Mouse (Mus musculus) brown adipose tissue, adult 24 weeks (tissue): Measurements from ENCODE around the gene Cd79b. TPM values are rescaled to one million over a fixed set of nuclear protein-coding genes. Genes with fewer than 3 reads are reported as not detected.
"Not testable (repeated sequence)": the region's sequence is repeated elsewhere in the genome, so short reads cannot be mapped to it uniquely, and the experiment has no call there.

ENCODE experiments used
- H3K27ac ChIP-seq: fragments of 200-500 bp; replicated peaks from 2 replicates; pipeline ENCODE4 v1.5.1; 2012; ENCODE audit warnings: low read depth, mild to moderate bottlenecking, low read length
- H3K4me1 ChIP-seq: fragments of 200-500 bp; 2 replicates; pipeline ENCODE4 v1.6.1; 2012; ENCODE audit warnings: low read length, mixed read lengths; ENCODE audit not compliant: control insufficient read depth, insufficient read depth, insufficient read length
- H3K4me3 ChIP-seq: fragments of 200-500 bp; 2 replicates; pipeline ENCODE4 v1.5.1; 2012; ENCODE audit warnings: low read depth, mild to moderate bottlenecking, low read length, moderate library complexity; ENCODE audit not compliant: insufficient read depth
- polyA plus RNA-seq: library from polyadenylated mRNA; stranded (reverse); fragments of >200 nt; gene quantifications from 2 replicates; pipeline ENCODE4 v1.2.4, GENCODE M21; 2012; ENCODE audit not compliant: missing spikeins, insufficient read depth, insufficient read length

The Cd79b gene
- polyA plus RNA-seq: 1.7 and 1.9 TPM in 2 replicates

DNA sequence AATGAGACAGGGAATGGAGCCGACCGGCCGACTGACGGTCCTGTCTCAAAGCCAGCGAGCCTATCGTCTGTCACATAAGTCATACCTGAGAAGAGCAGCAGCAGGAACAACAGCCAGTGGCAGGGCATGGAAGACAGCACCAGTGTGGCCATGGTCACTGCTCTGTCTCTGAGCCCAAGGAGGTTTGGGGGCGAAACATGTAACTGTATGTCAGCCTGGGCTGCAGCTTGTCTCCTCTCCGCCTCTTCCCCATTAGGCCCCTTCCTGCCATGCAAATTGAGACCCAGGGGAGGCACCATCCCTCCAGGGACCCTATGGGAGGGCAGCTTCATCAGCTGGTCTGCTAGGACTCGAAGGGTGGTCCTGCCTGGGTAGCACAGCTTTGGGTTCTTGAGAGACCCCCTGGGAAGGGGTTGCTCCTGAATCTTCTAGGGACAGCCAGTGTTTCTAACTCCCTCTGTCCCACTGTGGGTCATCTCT, at the start of gene Cd79b:
Cd79b (minus strand) TSS at position 430 of the 480 bp plus-strand sequence.
- Histone ChIP-seq H3K4me3 (0 out of 2 replicates have a peak within 1 kb of the TSS, but pooled peaks have one; percentile 6), H3K27ac (no peak within 1 kb of the TSS), H3K4me1 (peaks cover 4% of the 10 kb centered on the region)

- no peak overlapping the region for H3K4me3 ChIP-seq
- peaks cover 6% of the 10 kb centered on the region; the same call in 1 of the 2 replicates for H3K4me1 ChIP-seq
- no peak overlapping the region for H3K27ac ChIP-seq
These were observed 44.8 kb upstream of the Cd79b start for GRCm38 (mm10) chr11:106359350-106359749.

GRCm38 (mm10) chr11:106355382-106356128, 41.0 kb upstream of the Cd79b start:
- peaks cover 10% of the 10 kb centered on the region for H3K4me1 ChIP-seq
- H3K27ac ChIP-seq: no peak overlapping the region
- no peak overlapping the region for H3K4me3 ChIP-seq

DNA sequence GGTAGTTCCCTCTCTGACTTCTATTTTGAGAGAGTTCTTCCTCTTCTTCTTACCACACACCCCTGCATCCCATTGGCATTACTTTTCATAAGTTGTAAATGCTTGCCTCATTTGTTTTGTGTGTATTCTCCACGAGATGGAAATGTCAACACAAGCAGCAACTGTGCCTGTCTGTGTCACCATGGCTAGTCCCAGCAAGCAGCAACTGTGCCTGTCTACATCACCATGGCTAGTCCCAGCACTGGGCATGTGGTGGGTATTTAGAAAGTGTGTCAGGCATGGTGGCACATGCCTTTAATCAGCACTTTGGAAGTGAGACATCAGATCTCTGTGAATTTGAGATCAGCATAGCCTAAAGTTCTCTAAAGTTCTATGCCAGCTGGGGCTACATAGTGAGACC, 39.6 kb upstream of the Cd79b start:
- Histone ChIP-seq H3K4me1 (peaks cover 10% of the 10 kb centered on the region), H3K27ac (no peak overlapping the region), H3K4me3 (no peak overlapping the region)

- H3K4me3 ChIP-seq: no peak within 1 kb of the TSS
- peaks cover 10% of the 10 kb centered on the region for H3K4me1 ChIP-seq
- no peak within 1 kb of the TSS for H3K27ac ChIP-seq
These were observed 38.6 kb upstream of the Cd79b start, which contains the start of gene Scn4a for GRCm38 (mm10) chr11:106353188-106353587. TSS of gene Scn4a (minus strand) at chr11:106353288.

DNA sequence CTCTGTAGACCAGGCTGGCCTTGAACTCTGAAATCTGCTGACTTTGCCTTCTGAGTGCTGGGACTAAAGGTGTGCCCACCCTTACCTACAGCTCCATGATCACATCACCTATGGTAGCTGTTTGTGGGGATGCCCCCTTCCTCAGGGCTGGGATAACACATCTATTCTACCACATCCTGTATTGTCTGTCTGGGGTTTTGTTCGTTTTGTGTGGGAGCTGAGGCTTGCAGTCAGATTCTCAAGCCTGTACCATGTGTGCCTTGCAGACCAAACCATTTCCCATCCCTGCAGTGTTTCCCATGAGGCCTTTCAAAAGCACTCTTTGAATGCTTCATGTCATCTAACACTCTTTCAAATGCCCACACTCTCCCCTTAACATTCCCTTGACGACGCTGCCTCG, 37.4 kb upstream of the Cd79b start:
- Histone ChIP-seq H3K4me3 (no peak overlapping the region), H3K4me1 (peaks cover 10% of the 10 kb centered on the region), H3K27ac (no peak overlapping the region)

DNA sequence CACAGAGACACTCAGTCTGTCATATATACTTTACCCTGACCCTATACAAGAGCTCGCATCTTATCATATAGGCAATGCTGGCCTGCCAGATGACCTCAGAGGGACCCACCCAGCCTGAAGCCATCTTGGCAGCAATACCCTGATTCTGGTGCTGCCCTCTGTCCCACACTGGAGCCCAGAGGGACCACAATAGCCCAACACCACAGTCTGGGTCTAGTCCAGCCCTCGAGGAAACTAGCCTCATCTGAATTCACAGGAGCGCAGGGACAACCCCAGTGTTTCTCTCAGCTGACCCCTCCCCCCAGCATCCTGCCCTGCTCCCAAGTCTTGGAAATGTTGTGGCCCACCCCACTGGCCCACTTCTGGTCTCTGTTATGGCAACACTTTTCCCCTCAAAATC, 36.7 kb upstream of the Cd79b start:
- H3K27ac ChIP-seq: no peak overlapping the region
- H3K4me1 ChIP-seq: peaks cover 10% of the 10 kb centered on the region
- H3K4me3 ChIP-seq: no peak overlapping the region

DNA sequence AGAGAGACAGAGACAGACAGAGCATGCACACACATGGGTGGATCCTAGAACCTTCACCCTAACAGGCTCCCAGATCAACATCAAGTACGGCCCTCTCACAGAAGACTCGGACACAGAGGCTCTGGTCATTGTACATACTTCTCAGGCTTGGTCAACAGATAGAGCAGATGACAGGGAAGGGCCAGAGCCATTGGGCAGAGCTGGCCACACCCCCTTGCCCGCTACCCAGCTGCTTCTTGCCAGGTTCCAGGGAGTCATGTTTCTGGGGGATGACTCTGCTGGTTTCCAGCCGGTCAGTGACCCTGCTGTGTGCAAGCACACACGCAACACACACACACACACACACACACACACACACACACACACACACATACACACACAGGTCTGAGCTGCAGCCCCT, 36.3 kb upstream of the Cd79b start:
- Histone ChIP-seq H3K4me3 (no peak overlapping the region), H3K27ac (no peak overlapping the region), H3K4me1 (peaks cover 9% of the 10 kb centered on the region)

DNA sequence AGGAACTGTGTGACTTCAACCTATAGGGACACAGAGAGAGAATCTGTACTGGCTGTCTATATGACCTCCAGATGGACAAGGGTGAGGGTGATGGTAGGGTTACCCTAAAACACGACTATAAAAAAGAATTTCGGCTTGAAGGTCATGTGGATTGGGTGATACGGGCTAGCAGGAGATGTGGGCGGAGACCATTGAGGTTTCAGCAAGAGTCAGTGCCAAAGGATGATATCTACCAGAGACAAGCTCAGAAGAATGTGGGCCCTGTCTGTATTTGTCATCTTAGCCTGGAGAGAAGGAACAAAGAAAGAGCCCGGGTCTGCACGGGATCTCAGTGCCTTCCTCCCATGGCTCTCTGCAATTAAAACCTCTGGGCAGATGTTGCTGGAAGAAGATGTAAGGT, 35.2 kb upstream of the Cd79b start:
- H3K4me3 ChIP-seq: no peak overlapping the region
- no peak overlapping the region for H3K27ac ChIP-seq
- peaks cover 4% of the 10 kb centered on the region; the same call in 1 of the 2 replicates for H3K4me1 ChIP-seq

GRCm38 (mm10) chr11:106344910-106345309, 30.3 kb upstream of the Cd79b start:
- H3K4me3 ChIP-seq: no peak overlapping the region
- H3K27ac ChIP-seq: no peak overlapping the region
- H3K4me1 ChIP-seq: peaks cover 3% of the 10 kb centered on the region

- H3K4me1 ChIP-seq: peaks cover 3% of the 10 kb centered on the region
- H3K27ac ChIP-seq: no peak overlapping the region
- no peak overlapping the region for H3K4me3 ChIP-seq
These were observed 26.5 kb upstream of the Cd79b start for GRCm38 (mm10) chr11:106340990-106341520.

GRCm38 (mm10) chr11:106339323-106339722, 24.8 kb upstream of the Cd79b start:
- not testable (repeated sequence) for H3K4me1 ChIP-seq, H3K27ac ChIP-seq, H3K4me3 ChIP-seq

DNA sequence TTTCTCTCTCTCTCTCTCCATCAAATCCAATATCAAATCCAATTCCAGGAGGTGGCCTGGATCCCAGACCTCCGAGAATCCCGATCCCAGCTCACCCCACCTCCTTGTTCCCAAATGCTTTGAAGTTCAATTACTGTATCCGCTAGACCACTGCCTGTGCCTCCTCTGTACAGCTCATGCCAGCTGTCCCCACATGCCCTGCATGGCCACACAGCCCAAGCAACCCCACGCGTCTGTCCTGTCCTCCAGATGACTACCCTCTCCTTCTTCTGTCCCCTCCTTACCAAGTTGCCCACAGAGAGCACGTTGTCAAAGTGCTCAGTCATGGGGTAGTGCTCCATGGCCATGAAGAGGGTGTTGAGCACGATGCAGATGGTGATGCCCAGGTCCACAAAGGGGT, 24.3 kb upstream of the Cd79b start:
- Histone ChIP-seq H3K4me3 (no peak overlapping the region), H3K4me1 (peaks cover 3% of the 10 kb centered on the region), H3K27ac (no peak overlapping the region)

DNA sequence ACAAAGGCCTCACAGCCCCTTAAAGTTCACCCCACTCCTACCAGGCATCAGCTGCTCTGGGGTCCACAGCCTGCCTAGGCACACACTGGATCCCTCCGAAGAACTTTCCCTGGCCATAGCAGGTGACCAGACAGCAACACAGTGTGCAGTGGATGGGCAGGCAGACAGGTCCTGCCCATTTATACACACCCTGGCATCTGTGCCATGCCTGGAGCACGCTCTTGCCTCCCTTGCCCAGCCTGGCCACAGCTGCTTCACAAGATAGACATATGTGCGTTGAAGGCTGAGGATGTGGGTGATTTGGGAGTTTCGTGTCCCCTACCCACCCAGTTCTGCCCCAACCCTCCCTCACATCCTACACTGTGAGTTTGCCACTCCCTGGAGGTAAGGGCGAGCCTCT, 23.5 kb upstream of the Cd79b start:
- Histone ChIP-seq H3K27ac (no peak overlapping the region), H3K4me3 (no peak overlapping the region), H3K4me1 (peaks cover 3% of the 10 kb centered on the region)

DNA sequence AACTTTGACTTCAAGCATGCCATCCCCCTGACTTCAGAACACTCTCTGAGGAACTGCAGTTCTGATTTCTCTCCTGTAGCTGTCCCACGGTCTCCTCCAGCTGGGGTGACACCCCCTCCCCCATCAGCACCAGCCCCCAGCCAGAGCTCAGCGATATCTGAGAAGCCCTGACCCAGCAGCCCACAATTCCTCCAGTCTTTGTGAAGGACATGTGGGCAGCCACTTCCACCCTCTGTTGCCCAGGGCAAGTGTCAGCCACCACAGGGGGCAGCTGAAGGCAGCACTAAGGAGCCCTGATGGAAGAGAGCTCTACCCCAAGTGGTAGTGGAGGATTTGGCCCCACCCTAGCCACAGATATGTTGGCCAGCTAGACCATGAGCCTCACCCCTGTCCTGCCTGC, 19.5 kb upstream of the Cd79b start:
- H3K4me3 ChIP-seq: no peak overlapping the region

DNA sequence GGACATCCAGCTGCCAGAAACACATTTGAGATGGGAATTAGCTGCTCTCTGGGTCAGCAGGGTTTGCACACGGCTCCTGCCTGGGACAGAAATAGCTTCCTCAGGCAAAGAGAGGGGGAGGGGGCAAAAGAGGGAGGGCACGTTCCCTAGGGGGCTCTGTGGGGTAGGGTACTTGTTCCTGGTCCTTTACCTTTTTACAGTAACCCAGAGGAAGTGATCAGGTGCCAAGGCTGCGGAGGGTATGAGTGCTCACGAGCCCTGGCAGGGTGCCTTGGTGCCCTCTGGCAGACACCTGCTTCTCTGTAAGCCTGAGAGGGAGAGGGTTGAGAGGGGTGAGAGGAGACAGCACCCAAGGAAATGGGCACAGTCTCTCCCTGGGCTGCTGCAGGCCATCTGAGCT, 17.9 kb upstream of the Cd79b start:
- Histone ChIP-seq H3K4me1 (no peaks in the 10 kb centered on the region), H3K27ac (no peak overlapping the region), H3K4me3 (no peak overlapping the region)

More for the DNA sequence above, 19.5 kb upstream of the Cd79b start:
- H3K27ac ChIP-seq: no peak overlapping the region
- H3K4me1 ChIP-seq: no peaks in the 10 kb centered on the region
